Mouse (Mus musculus) right cerebral cortex, postnatal 14 days (tissue): ENCODE measurements around the gene Sox5.

Experiments used
- DNase-seq: peaks from one replicate; pipeline ENCODE4 v3.0.0; 2022

The Sox5 gene

DNA sequence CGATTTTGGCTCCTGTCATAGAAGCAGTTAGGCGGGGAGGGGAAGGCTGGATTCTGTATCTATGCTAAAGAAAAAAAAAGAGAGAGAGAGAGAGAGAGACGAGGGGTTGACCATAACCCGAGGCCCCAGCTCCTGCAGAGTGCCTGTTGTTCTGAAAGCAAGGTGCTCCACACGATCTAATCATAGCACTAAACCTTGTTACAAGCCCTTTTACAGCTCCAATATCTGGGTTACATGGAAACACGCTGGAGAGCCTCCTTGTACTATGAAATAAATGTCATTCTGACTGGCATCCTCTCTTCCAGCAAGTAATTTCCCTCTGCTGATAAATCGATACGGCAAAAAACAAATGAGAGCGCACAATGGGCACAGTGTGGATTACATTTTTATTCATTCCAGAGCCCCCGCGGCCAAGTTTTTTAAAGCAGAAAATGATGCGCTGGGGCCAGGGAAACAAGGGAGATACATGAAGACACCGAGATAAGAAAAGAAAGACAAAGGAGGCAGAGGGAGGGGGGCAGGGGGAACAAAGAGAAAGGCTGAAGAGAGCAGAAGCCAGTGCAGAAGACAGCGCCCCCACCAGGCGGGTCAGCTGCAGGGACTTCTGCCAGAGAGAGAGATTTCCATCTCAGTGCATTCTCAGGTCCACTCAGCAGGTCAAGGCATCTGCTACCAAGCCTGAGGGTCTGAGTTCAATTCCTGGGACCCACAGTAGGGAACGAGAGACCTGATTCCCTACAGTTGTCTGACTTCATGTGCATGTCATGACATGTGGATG, 304.3 kb downstream of the Sox5 start:
- DNase-seq = peak; percentile 20

DNA sequence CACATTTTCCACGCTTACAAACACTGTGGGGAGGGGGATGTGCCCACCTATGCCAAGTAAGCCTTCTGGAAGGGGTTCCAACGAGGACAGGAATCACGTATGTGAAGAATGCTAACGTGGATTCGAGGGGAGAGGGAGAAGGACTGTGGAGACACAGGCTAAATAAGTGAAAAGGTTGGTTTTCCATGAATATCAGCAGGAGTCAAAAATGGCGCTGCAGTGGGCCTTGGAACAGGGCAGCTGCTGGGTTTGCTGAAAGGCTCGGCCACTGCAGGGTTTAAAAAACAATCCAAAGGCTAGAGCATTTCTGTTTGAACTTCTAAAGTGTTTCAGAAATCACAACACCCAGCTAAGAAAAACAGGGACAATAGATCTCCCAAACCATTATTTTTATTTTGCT, 308.3 kb downstream of the Sox5 start:
- no peak for DNase-seq

- DNase-seq = no peak
Measured at GRCm38 (mm10) chr6:144472089-144472900, 309.5 kb downstream of the Sox5 start.

DNA sequence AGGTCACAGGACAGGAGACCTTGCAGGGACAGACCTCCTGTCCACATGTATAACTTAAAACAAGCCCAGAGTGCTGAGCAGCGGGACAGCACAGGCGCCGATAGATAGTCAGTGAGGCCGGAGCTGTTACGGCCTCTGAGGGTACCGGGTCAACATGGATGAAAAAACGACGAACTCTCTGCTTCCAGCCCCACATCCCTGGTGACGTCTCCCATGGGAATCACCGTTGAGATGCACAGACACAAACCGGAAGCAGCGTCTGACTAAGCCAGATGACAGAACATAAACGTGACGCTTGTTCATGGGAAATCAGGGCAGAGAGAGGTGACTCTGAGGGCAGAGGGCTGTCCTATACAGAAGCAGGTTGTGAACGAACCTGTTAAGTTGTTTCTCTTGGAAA, 315.1 kb downstream of the Sox5 start:
- DNase-seq = no peak

- DNase-seq = no peak
Measured at GRCm38 (mm10) chr6:144463691-144464090, 318.1 kb downstream of the Sox5 start.

DNA sequence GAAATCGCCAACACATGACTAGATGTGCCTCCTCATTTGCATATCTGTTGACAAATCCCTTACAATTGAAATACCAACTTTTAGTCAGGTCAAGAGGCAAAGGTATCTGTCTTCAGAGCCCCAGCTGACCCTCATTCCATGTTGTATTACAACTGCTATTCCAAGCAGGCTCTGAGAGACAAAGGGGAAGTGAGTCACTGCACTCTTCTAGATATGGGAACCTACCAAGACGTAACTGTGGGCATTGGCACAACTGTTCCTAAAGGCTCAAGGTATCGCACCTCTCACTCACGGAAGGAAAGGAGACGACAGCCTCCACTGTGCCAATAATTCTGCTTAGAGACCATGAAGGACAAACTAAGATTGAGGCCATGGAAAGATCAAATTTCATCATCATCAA, 318.5 kb downstream of the Sox5 start:
- no peak for DNase-seq

DNA sequence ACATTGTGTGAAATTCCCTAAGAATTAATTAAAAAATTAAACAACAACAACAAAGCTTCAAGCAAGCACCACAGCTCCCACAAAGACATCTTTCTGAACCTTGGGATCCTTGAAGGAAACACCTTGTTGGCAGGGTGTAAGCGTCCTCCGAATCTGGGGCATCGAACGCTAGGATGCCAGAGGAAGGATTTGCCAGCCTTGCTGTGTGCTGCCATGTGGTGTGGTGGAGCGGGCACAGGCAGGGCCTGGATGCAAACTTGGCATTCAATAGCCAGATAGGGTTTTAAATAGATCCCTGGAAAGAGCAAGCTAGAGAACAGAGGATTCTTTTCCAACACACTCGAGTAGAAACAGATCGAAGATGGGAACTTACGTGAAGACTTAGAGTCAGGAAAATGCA, 322.3 kb downstream of the Sox5 start:
- DNase-seq = no peak

GRCm38 (mm10) chr6:144457500-144457899, 324.3 kb downstream of the Sox5 start:
- DNase-seq = no peak

GRCm38 (mm10) chr6:144454291-144455276, 327.2 kb downstream of the Sox5 start:
- DNase-seq = no peak

GRCm38 (mm10) chr6:144453605-144454004, 328.2 kb downstream of the Sox5 start:
- no peak for DNase-seq

- DNase-seq = no peak
Measured at GRCm38 (mm10) chr6:144453147-144453546, 328.6 kb downstream of the Sox5 start.

- peak; percentile 38 for DNase-seq
Measured at GRCm38 (mm10) chr6:144452200-144452977, 329.4 kb downstream of the Sox5 start.

DNA sequence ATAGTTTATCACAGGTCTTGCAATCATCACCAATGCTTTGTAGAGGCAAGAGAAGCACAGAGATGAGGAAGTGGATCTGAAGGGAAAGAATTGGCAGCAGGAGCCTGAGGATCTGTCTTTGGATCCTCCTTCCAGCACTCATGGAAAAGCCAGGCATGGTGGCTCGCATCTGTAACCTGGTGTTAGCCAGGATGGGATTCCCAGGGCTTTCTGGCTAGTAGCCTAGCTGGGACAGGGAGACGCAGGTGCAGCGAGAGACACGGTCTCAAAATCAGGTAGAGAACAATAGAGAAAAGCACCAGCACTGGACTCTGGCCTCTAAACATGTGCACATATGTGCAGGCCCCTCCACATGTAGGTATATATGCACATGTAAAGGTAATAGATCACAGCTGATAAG, 330.1 kb downstream of the Sox5 start:
- DNase-seq = no peak

DNA sequence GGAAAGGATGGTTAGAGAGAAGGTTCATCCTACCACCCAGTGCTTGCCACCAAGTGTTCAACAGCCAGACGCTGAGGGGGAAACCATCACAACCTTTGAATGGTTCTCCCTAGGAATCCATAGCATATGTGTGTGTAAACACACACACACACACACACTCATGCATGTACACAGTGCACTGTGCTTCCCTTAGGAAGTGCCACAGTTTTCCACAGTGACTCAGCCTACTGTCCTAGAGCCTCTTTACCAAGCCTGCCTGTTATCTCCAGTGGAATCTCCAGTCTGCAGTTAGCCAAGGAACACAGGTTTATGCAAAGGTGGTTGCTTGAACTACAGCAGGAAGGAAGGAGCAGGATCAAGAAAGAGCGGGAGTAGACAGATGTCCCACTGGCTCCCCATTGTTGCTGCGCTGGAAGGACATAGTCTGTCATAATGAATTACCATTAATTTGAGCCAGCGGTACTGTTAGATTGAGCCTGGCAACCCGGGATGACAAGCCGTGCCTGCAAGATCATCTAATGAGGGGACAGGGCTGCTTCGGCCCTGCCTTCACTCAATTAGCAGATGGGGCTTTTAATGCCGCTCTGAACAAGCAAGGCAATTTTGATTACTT, 335.9 kb downstream of the Sox5 start:
- DNase-seq = no peak

DNA sequence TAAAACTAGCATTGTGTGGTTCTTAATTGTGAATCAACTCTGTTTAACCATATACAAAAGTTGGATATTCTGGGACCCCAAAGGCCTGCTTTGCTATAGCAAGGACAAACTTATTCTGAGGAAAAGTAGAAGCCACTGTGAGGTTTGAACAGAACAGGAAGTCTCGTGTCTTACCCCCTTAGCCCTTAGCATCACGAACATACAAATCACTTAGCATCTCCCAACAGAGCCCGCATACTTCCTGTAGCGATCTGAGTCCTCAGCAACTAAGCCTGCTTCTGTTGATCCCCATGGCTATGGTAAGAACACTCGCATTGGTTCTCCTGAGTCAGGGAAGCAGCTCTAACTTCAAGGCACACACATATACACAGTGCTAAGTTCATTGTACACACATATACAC, 337.4 kb downstream of the Sox5 start:
- no peak for DNase-seq

- DNase-seq = no peak
Measured at GRCm38 (mm10) chr6:144443681-144444080, 338.1 kb downstream of the Sox5 start.

DNA sequence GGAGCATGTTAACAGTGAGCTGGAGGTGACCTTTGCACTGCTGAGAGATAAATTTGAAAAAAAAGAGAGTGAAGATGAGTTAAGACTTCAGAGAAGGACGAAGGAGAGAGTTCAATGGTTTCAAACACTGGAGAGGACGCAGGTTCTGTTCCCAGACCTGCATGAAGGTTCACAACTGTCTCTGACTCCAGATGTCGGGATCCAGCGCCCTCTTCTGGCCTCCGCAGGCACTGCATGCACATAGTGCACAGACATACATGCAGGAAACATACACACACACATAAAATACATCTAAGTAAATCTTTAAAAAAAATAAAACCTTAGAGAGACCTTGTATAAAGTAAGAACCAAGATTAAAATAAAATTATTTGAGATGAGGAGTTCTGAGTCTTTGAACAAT, 352.5 kb downstream of the Sox5 start:
- no peak for DNase-seq

- no peak for DNase-seq
Measured at GRCm38 (mm10) chr6:144408030-144408429, 373.7 kb downstream of the Sox5 start.

- no peak for DNase-seq
Measured at GRCm38 (mm10) chr6:144398115-144398514, 383.7 kb downstream of the Sox5 start.

DNA sequence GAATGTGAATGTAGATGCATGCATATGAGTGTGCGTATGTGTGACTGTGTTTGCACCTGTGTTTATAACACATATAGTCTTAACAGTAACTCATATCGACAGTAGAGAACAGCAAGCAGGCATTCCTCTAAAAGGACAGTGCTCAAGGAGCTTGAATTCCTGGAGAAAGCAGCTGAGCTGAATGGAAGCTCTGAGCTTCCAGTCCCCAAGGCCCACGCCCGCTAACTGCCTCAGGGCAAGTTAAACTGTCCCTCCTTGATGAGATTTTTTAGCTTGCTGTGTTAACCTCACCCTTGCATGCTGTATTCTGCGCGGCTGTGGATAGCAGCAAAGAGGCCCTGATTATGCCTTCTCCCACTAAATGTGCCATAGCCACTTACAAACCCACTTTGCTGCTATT, 388.6 kb downstream of the Sox5 start:
- no peak for DNase-seq

GRCm38 (mm10) chr6:144389333-144390054, 392.3 kb downstream of the Sox5 start:
- DNase-seq = no peak
